Mouse (Mus musculus) heart, adult 2 months (tissue): Measurements from ENCODE around the gene Bnc2.

ENCODE experiments used
- CTCF ChIP-seq: fragments of 200-600 bp; IDR thresholded peaks from 2 replicates; pipeline ENCODE4 v1.8.1; 2022; ENCODE audit warnings: antibody characterized with exemption, mild to moderate bottlenecking, moderate library complexity
- EP300 ChIP-seq: fragments of 200-500 bp; IDR thresholded peaks from 2 replicates; pipeline ENCODE4 v1.6.1; 2011; ENCODE audit warnings: low read depth, low read length, control low read depth; ENCODE audit not compliant: insufficient read depth
- POLR2A ChIP-seq: fragments of 200-500 bp; IDR thresholded peaks from 2 replicates; pipeline ENCODE4 v1.6.1; 2011; ENCODE audit warnings: mild to moderate bottlenecking, low read depth, low read length, control low read depth; ENCODE audit not compliant: insufficient read depth

- no peak for TF ChIP-seq POLR2A
- no peak for TF ChIP-seq CTCF
- no peak for TF ChIP-seq EP300
These were observed 289.9 kb downstream of the Bnc2 start for GRCm38 (mm10) chr4:84385156-84385555.
